Mouse (Mus musculus) gastrocnemius, adult 8-10 months (tissue): ENCODE data around the gene Rnf148. TPM values are rescaled to one million over a fixed set of nuclear protein-coding genes. Genes with fewer than 3 reads are reported as not detected.

ENCODE experiments used
- DNase-seq, 2 experiments: peaks; one replicate each; pipeline ENCODE4 v3.0.0; 2022; ENCODE audit warnings: low spot score in 2 of 2
- total RNA-seq, 4 experiments: library from RNA; stranded (reverse); gene quantifications; 2 replicates each; pipeline ENCODE4 v1.2.4; 2022

The Rnf148 gene
- not detected for total RNA-seq

DNA sequence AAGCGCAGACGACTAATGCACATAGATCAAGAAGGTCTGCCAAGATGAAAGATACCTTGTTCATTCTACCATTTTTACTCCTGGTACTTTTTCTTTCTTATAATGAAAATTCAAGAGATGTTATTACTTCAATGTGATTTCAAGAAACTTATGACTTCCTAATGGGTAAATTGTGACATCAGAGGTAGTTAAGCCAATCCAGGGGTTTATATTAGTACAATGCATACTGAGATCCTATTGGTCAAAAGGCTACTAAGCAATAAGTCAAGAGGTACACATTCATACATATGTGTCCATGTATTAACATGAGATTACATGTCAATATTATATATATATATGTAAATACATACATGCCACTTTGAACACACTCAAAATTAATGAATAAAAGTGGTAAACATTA is at the start of gene Rnf148:
Rnf148 (minus strand) TSS at position 101 of the 400 bp plus-strand sequence.
- DNase-seq: no peak

- no peak for DNase-seq
Measured at GRCm38 (mm10) chr6:23700879-23701278, 45.9 kb upstream of the Rnf148 start.

GRCm38 (mm10) chr6:23678172-23678571 is 23.2 kb upstream of the Rnf148 start:
- DNase-seq: no peak

GRCm38 (mm10) chr6:23650205-23650604 is 4.7 kb downstream of the Rnf148 start, which contains the start of gene Rnf133:
Rnf133 (minus strand) TSS chr6:23650305.
- DNase-seq: no peak

GRCm38 (mm10) chr6:23648732-23649131 is 6.2 kb downstream of the Rnf148 start:
- no peak for DNase-seq

DNA sequence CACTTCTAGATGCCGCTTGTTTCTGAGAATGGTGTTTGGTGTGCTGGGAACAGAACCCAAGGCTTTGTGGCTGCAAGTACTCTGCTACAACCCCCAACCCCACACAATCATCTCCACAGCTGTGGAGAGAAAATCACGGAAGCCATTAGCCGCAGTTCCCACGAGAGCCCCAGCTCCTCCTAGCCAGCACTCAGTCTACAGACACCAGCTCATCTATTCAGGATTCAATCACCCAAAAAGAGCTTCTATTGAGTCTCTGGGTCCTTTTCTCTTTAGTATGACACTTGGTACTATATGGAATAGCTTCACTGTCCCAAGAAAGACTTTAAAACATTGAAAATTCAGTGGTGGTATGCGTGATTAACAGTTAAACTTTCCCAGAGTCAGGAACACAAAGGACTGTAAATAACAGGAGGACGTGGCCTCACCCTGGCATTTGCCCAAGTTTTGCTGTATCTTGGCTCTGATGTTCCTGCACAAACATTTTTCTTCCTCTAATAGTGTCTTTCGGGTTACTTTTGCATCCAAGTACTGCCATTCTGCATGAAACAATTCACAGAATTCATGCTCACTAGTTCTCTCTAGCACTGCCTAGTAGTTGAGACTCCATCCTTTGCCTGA is 7.2 kb downstream of the Rnf148 start:
- no peak for DNase-seq

GRCm38 (mm10) chr6:23637081-23637480 is 17.9 kb downstream of the Rnf148 start:
- no peak for DNase-seq

- no peak for DNase-seq
Measured at GRCm38 (mm10) chr6:23635208-23635607, 19.7 kb downstream of the Rnf148 start.

GRCm38 (mm10) chr6:23634016-23634415 is 20.9 kb downstream of the Rnf148 start:
- no peak for DNase-seq

DNA sequence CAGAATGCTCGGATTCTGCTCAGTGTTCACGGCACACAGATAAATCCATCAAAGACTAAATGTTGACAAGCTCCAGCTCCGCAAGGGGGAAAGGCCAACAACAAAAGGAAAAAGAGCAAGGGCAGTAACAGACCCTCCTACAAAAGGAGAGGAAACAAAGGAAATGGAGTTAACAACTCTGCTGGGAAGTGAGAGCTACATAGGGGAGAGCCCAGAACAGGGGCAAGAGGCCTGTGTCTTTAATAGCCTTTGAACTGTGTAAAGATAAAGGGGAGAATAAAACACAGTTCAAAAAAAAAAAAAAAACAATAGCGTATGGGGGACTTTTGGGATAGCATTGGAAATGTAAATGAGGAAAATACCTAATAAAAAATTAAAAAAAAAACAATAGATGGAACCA is 24.5 kb downstream of the Rnf148 start:
- DNase-seq: no peak

Other genes starting within 250 kb of the Rnf148 start
- not detected for gene Rnf133, start 4.8 kb downstream of the Rnf148 start, total RNA-seq
- gene Cadps2, start 184.3 kb upstream of the Rnf148 start, total RNA-seq: under 1 TPM; 0.12 to 0.58 (median 0.40) TPM